21 mouse cellular contexts compared by ENCODE assay signal in genomic region chr16:8311996-8312395, GRCm38 (mm10).
DNase-seq lines count a peak whose midpoint lies in the region; ATAC-seq and TF ChIP-seq lines count a peak whose summit lies in the region.
"Had no signal": no experiment of that assay in that cellular context is flagged by ENCODE, and none has a peak within 500 bp of the region (broad histone marks: within the 10 kb centered on the region; RNA-seq: fewer than 3 reads in every experiment).

No protein-coding gene starts in this region.

- H3K36me3 ChIP-seq in midbrain, embryonic 12.5 days = no peaks in the 10 kb centered on the region
- no peaks in the 10 kb centered on the region for H3K36me3 ChIP-seq in midbrain, embryonic 15.5 days (replicated peaks)
- H3K36me3 ChIP-seq in hindbrain, postnatal 0 days (ENCODE audit: insufficient read depth, low read length) = no peaks in the 10 kb centered on the region
- H3K36me3 ChIP-seq: forebrain, embryonic 10.5 days; G1E had no signal

- TF ChIP-seq CTCF in hindbrain, postnatal 0 days (IDR thresholded peaks at IDR 0.05; ENCODE audit: low read depth) = no peak

- H3K4me1 ChIP-seq in midbrain, embryonic 12.5 days = peaks cover 4% of the 10 kb centered on the region; the same call in 1 of the 2 replicates
- H3K4me1 ChIP-seq in midbrain, embryonic 15.5 days = no peaks in the 10 kb centered on the region
- no peaks in the 10 kb centered on the region for H3K4me1 ChIP-seq in hindbrain, postnatal 0 days (ENCODE audit: insufficient read depth, low read length)
- H3K4me1 ChIP-seq: forebrain, embryonic 10.5 days; megakaryocyte, embryonic 14.5 days had no signal

- H3K4me3 ChIP-seq in midbrain, embryonic 12.5 days = no peak overlapping the region
- H3K4me3 ChIP-seq in midbrain, embryonic 15.5 days = no peak overlapping the region
- no peak overlapping the region for H3K4me3 ChIP-seq in hindbrain, postnatal 0 days (ENCODE audit: low read length)
- H3K4me3 ChIP-seq: forebrain, embryonic 10.5 days; layer of hippocampus, adult 2 months; megakaryocyte, embryonic 14.5 days had no signal

- H3K4me2 ChIP-seq in midbrain, embryonic 12.5 days (replicated peaks) = no peak overlapping the region
- H3K4me2 ChIP-seq in midbrain, embryonic 15.5 days = no peak overlapping the region
- no peak overlapping the region for H3K4me2 ChIP-seq in hindbrain, postnatal 0 days (ENCODE audit: low read depth, low read length)
- H3K4me2 ChIP-seq: liver, embryonic 11.5 days had no signal

- no peaks in the 10 kb centered on the region for H3K27me3 ChIP-seq in midbrain, embryonic 12.5 days
- H3K27me3 ChIP-seq in midbrain, embryonic 15.5 days (replicated peaks) = no peaks in the 10 kb centered on the region
- H3K27me3 ChIP-seq in hindbrain, postnatal 0 days (ENCODE audit: insufficient read depth, low read length) = no peaks in the 10 kb centered on the region
- H3K27me3 ChIP-seq: megakaryocyte, embryonic 14.5 days had no signal

- 0 out of 2 replicates have a peak, but pooled peaks have one; percentile 19 for ATAC-seq in midbrain, embryonic 12.5 days (ENCODE audit: low FRiP score, low read depth)
- ATAC-seq in midbrain, embryonic 15.5 days (replicated peaks) = no peak
- no peak for ATAC-seq in hindbrain, postnatal 0 days

- WGBS in midbrain, embryonic 12.5 days = 63% methylated on average over 7 of the region's 7 CpGs
- 43% methylated on average over 7 of the region's 7 CpGs for whole genome bisulfite sequencing in midbrain, embryonic 15.5 days
- 28% methylated on average over 7 of the region's 7 CpGs for WGBS in hindbrain, postnatal 0 days

- no peak overlapping the region for H3K27ac ChIP-seq in midbrain, embryonic 12.5 days (replicated peaks)
- H3K27ac ChIP-seq in midbrain, embryonic 15.5 days = no peak overlapping the region
- H3K27ac ChIP-seq in hindbrain, postnatal 0 days = no peak overlapping the region
- H3K27ac ChIP-seq: forebrain, embryonic 10.5 days; layer of hippocampus, adult 2 months; stomach, postnatal 0 days had no signal

- DNase-seq in embryo, embryonic 11 days = peak; percentile 21
- no peak for DNase-seq in embryo, embryonic 9.5 days (ENCODE audit: extremely low spot score)
- DNase-seq in forelimb bud, embryonic 11.5 days (ENCODE audit: low read depth, low spot score) = peak; percentile 26
- peak; percentile 55 for DNase-seq in hindbrain, postnatal 0 days (ENCODE audit: low spot score)
- DNase-seq in urinary bladder, postnatal 4 days (ENCODE audit: low spot score in 2 of 2) = no peak
- DNase-seq in lung, postnatal 14 days = no peak
- DNase-seq: adrenal gland, postnatal 25 days; cerebellum, adult 18-20 months; gastrocnemius, postnatal 25 days; kidney, adult 18-20 months; kidney, postnatal 14 days; lung, adult 18-20 months; right cerebral cortex, adult 18-20 months had no signal

- H3K9ac ChIP-seq in midbrain, embryonic 12.5 days (replicated peaks) = no peak overlapping the region
- H3K9ac ChIP-seq in midbrain, embryonic 15.5 days = no peak overlapping the region
- no peak overlapping the region for H3K9ac ChIP-seq in hindbrain, postnatal 0 days (replicated peaks; ENCODE audit: low read length)

- no peaks in the 10 kb centered on the region for H3K9me3 ChIP-seq in midbrain, embryonic 12.5 days
- H3K9me3 ChIP-seq in midbrain, embryonic 15.5 days = no peaks in the 10 kb centered on the region
- H3K9me3 ChIP-seq in hindbrain, postnatal 0 days (ENCODE audit: low read length) = no peaks in the 10 kb centered on the region
- H3K9me3 ChIP-seq: forebrain, embryonic 10.5 days; G1E; megakaryocyte, embryonic 14.5 days had no signal

Comparison
In these comparisons a context has a peak if more than half of its experiments do, and no peak if none do; other contexts are left out.
1. DNase-seq: peak in embryo, embryonic 11 days (single experiment), forelimb bud, embryonic 11.5 days (single experiment) and hindbrain, postnatal 0 days (single experiment); none in embryo, embryonic 9.5 days (single experiment), urinary bladder, postnatal 4 days (0 of 2) and lung, postnatal 14 days (single experiment).